Mouse (Mus musculus) frontal cortex, postnatal 10 days (tissue): ENCODE results near the gene Snrnp35.

Experiments used
- DNase-seq, 2 experiments: peaks; one replicate each; pipeline ENCODE4 v3.0.0; 2022; ENCODE audit warnings: low spot score in 2 of 2, mixed read lengths in 1 of 2

The Snrnp35 gene

GRCm38 (mm10) chr5:124462297-124463025 is 20.5 kb upstream of the Snrnp35 start:
- DNase-seq = no peak

GRCm38 (mm10) chr5:124463462-124463861 is 19.5 kb upstream of the Snrnp35 start:
- no peak for DNase-seq

GRCm38 (mm10) chr5:124464905-124465304 is 18.0 kb upstream of the Snrnp35 start:
- no peak for DNase-seq

- DNase-seq = no peak
Measured at GRCm38 (mm10) chr5:124467766-124468165, 15.2 kb upstream of the Snrnp35 start.

GRCm38 (mm10) chr5:124468365-124468764 is 14.6 kb upstream of the Snrnp35 start:
- no peak for DNase-seq

GRCm38 (mm10) chr5:124469486-124469885 is 13.4 kb upstream of the Snrnp35 start:
- DNase-seq = no peak

- no peak for DNase-seq
Measured at GRCm38 (mm10) chr5:124470591-124471171, 12.3 kb upstream of the Snrnp35 start.

- DNase-seq = no peak
Measured at GRCm38 (mm10) chr5:124478873-124479204, 4.1 kb upstream of the Snrnp35 start.

- DNase-seq = no peak
Measured at GRCm38 (mm10) chr5:124480119-124480518, 2.8 kb upstream of the Snrnp35 start.

GRCm38 (mm10) chr5:124481714-124482113 is 1.2 kb upstream of the Snrnp35 start:
- no peak for DNase-seq

GRCm38 (mm10) chr5:124482436-124482965 is 433 bp upstream of the Snrnp35 start:
- DNase-seq = no peak

GRCm38 (mm10) chr5:124483655-124484396 is 892 bp downstream of the Snrnp35 start:
- no peak for DNase-seq

GRCm38 (mm10) chr5:124485654-124486053 is 2.7 kb downstream of the Snrnp35 start:
- DNase-seq = no peak

- no peak for DNase-seq
Measured at GRCm38 (mm10) chr5:124488885-124489284, 6.0 kb downstream of the Snrnp35 start.

- DNase-seq = no peak
Measured at GRCm38 (mm10) chr5:124491732-124492131, 8.8 kb downstream of the Snrnp35 start.

GRCm38 (mm10) chr5:124492618-124493017 is 9.7 kb downstream of the Snrnp35 start:
- DNase-seq = no peak

- no peak for DNase-seq
Measured at GRCm38 (mm10) chr5:124493455-124493854, 10.5 kb downstream of the Snrnp35 start.

GRCm38 (mm10) chr5:124495547-124495946 is 12.6 kb downstream of the Snrnp35 start:
- DNase-seq = no peak

GRCm38 (mm10) chr5:124496614-124497514 is 13.9 kb downstream of the Snrnp35 start:
- DNase-seq = no peak

- DNase-seq = no peak
Measured at GRCm38 (mm10) chr5:124498221-124498876, 15.4 kb downstream of the Snrnp35 start.

- no peak for DNase-seq
Measured at GRCm38 (mm10) chr5:124499001-124499400, 16.1 kb downstream of the Snrnp35 start.
